Mouse (Mus musculus): ENCODE measurements at regions not wholly inside any gene's neighbourhood (a gene's known extent, or its start where the extent isn't known, plus 50 kb on each side); places are given as distances from the start of the nearest gene placed in this dataset.

DNA sequence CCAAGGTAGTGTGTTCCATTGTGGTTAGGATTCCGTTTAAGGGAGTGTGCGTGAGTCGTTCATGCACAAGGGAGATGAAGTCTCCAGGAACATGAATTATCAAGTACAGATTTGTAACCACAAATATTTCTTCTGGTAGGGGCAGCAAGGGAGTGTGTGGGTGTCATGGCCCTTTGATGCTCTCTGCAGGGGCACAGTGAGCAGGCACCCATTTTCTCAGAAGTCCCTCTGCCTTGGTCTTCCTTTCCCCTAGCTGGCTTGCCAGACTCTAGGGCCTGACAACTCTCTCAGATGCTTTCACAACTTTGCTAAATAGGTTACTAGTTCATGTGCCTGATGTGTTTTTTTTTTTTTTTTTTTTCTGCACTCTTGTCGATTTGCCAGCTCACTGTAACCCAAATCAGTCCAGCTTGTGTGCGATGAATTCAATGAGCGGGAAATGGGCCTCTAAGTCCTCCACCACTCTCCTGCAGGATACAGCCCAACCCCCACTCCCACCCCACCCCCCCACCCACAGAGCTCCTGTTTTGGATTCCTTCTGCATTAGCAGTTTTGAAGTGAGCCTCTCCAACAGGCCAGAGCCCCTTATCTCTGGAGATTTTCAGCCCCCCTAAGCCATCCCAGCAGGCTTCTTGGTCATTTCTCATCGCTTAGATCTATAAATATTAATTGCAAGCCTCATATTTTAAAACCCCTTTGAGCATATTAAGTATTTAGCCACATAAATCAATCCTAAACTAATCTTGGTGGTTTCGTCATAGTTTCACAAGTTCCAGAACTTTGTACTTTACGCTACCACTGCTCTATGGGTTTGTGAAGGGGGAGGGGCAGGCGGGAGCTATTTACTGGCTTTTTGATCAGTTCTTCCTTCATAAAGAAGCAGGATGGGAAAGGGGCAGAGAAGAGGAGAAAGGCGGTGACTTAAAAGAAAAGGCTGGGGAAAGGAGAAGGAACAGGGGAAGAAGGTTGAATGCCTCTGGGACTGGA is 628.4 kb upstream of the Cdh11 start:
- intact Hi-C loops (cut with DNase I): no loop called here
- no peak for DNase-seq

DNA sequence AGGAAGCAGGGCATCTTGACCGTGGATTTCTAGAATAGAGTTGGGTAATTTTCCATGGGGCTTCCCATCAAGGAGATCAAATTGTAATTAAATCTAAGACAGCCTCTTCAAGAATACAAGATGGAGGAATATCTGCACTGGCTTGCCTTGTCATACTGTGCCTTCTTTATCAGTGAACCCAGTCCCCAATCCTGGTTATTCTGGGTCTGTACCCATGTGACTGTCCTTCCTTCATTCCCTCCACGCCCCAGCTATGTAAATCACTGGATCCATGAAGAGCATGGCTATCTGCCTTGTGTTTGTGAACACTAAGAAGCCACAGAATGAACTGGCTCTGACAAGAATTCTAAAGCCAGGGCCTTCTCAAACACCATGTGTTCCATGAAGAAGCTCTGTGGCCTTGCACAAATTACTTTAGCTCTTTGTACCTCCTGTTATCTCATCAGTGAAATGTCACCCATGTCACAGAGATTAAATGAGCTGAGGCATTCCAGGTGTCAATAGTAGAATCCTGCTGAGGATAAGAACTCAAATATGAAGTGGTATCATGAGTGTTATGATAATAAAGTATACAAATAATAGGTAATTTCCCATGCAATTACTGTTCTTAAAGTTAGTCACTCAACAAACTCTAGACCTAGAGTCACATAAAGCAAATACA is 637.0 kb upstream of the Cdh11 start:
- DNase-seq: no peak
- intact Hi-C loops (cut with DNase I): no loop called here

DNA sequence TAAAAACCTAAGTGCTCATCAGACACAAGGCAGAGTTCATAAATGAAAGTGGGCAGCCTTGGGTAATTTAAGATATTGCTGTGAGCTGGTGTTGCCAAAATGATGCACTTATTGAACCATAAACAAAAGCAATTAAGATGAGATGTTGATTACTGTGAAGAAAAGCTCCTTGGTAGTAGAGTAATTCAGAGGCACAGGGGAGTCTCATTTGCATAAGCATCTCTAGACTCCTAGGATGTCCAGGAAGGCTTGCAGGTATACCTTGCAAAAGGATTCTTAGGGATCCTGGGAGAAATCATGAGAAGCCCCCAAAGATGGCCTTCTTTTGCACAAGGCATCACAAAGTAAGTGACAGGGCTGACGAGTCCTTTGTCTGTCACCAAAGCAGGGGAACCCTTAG is 640.5 kb upstream of the Cdh11 start:
- DNase-seq: no peak

DNA sequence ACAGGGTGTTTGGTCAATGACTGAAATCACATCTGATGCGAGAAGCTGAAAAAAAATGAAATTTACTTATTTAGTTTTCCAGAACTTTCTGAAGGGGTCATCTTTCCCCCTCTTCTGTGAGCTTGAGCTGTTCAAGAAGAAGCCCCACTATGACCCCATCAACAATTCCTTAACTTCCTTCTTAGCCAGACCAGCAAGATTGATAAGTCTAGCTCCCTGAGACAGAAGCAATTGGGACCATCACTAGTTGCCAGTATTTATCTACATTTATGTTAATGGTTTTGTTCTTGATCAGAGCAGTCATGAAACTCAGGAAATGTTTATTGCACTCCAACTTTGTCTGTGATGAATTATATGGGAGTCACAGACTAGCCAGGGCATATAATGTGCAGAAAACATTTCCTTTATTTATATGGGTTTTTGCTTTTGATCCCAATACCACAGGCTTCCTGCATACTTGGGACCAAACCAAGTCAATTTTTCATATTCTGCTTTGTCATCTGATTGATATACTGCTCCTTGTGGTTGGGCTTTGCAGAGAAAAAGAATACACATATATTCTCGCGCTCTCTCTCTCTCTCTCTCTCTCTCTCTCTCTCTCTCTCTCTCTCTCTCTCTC is 645.5 kb upstream of the Cdh11 start:
- DNase-seq: no peak
- intact Hi-C loops (cut with DNase I): no loop called here

More for the DNA sequence above, 640.5 kb upstream of the Cdh11 start:
- intact Hi-C loops (cut with DNase I): no loop called here

DNA sequence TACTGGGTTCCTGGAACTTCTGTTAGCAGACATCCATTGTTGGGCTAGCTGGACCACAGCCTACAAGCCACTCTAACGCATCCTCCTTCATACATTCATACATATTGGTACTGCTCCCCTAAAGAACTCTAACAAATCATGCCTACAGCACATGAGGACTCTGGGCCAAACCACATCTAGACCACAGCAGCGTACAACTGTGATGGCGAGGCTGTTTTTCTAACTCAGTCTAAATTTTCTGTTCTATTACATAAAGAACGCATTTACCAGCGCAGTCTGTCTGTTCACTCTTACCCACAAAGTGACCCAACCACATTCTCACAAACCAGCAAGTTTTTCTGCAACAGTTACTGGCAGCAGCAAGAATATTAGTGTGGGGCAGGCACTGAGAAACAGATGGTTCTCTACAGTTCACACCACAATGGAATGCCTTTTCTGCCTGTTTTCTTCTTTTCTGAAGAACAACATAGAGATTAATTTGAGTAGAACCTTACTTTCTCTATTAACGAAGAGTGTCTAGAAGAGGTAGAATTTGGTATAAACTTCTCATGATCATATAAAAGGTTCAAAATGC is 648.2 kb upstream of the Cdh11 start:
- intact Hi-C loops (cut with DNase I): no loop called here
- DNase-seq: no peak

DNA sequence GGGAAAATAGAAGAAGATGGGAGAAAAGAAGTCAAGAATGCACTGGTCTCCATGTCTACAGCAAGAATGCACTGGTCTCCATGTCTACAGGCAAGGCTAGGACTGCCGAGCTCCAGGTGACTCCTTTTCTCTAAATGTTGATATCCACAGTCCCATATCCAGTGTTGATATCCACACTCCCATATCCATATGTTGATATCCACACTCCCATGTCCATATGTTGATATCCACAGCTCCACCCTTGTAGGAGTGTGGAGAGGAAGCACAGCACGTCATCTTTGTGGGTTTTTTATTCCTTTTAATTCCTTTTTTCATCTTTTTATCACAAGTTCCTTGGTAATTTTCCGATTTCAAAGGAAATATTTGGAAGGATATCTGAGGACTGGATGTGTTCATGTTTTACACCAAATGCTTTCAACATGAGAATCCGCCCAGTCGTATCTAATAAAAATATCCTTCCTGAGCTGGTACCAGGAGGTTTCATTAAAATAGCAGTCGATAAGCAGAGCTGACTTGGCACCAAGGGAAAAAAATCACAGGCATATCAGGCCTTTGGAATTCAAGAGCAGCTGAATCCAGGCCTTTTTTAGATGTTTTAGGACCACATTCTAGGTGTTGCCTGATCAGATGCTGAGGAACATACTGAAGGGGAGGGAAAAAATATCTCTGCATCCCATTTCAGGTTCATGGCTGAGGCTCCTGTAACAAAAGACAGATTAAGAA is 653.7 kb upstream of the Cdh11 start:
- intact Hi-C loops (cut with DNase I): no loop called here
- DNase-seq: no peak

DNA sequence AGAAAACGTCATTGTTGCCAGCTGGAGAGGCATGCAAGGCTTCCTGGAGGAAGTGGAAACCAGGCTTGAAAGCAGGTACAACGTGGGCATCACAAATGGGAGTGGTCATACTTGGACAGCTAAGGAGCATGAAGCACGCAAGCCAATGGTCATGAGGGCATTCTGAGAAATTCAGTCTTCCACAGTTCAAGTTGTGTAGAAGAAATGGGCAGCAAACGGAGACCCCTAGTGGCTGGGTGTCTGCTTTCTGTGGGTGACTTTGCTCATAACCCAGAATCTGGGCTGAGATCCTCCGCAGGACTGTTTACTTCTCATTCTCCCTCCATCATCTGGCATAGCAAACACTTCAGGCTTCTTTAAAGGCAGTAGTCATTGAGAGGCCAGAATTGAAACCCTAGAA is 655.7 kb upstream of the Cdh11 start:
- DNase-seq: no peak
- intact Hi-C loops (cut with DNase I): no loop called here

DNA sequence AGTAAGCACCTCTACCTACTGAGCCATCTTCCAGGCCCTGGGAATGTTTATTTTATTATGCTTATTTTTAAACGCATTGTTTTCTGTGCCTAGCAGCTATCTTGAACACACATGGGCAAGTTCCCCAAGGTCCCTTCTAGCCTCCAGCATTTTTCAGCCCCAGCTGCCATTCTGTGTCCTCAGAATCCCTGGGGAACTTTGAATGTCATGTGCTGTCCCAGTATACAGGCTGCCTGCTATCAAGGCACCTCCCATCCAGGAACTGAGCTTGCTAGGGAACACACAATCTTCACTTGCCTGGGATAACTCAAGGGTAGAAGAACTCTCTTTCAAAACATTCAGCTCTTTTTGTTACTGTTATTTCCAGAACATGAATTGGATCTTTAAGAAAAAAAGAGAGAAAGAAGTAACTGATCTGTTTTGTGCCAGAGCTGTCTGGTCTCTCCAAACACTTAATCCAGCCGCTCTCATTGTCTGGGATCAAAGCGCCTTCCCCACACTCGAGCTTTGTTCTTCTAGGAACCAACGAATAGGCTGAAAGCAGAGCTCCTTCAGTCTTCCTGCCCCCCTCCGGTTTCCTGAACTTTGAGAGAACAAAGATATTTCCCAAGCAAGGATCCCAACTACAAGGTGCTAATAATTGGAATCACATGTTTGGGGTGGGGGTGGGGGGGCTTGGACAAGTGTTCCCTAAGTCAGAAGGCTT is 657.1 kb upstream of the Cdh11 start:
- intact Hi-C loops (cut with DNase I): no loop called here
- no peak for DNase-seq

DNA sequence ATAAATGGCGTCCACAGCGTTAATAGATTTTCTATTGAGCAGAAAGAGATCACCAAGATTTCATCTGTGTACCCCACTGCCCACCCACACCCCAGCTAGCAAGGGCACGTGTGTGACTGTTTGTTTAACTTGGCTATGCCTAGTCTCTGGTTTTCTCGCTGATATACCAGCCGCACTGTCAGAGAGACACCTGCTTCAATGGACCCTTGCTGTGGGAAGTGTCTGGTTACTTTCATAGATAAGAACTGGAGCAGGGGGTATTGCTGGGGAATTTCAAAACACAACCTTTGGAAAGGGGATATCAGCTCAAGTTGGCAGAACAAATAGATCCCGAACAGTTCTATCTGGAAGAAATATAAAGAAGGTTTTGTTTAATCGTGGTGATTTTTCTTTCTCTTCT is 656.8 kb upstream of the Cdh5 start:
- DNase-seq: no peak
- intact Hi-C loops (cut with DNase I): no loop called here

DNA sequence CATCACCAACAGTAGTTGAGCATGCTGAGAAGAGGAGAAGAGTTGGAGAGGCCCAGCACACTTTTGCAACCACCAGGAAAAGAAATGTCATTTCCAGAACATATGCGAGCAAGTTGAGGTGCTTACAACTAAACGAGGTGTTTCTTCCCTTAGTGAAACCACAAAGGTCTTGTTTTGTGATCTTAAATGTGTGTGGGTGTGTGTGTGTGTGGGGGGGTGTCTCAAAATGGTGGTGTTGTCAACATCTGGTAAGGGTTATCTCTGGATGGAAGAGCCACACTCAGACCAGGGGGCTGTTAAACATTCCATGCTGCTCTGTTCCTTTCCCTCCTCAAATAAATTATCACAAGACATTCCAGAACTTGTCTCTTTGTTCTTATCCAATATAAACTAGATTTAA is 656.0 kb upstream of the Cdh5 start:
- no peak for DNase-seq
- intact Hi-C loops (cut with DNase I): no loop called here

DNA sequence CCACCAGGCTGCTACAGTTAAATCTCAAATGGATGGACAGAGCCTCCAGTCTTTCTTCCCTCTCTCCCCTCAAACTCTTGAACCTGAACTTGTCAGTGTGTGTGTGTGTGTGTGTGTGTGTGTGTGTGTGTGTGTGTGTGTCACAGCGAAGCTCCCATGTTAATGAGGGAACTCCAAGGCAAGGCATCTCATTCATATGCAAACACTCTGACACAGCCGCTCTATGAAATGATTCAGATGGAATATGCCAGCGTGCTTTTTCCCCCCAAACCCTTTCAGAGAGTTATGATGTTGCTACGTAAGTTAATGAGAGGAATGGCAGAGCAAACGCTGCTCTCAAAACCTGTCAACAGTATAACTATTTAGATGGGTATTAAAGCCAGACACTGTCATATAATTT is 653.5 kb upstream of the Cdh5 start:
- intact Hi-C loops (cut with DNase I): no loop called here
- DNase-seq: no peak

DNA sequence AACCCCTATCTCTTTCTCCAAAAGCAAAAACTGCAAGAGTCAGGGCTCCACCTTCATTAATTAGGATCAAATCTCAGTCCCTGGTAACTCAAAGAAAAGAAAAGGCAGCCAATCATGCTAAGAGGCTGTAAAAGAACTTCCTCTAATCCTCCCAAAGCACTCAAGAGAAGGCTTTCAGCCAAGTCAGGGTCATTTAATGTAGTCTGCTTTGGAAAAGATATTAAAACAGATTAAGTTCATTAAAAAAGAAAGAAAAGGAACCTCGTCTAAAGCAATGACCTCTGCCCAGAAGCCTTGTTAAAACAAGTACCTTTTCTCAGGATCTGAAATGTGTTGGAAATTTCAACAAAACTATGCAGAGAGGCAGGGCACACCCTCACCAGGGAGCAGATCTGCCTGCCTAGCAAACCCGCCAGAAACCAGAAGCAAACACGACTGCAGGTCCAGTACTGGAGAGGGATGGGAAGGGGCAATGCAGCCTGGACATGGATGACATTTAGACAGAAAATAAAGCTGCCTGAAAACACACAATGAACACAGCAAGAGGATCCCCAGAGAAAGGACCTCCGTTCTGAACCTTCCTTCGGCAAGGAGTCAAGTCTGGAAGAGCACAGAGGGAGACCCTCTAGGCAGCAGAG is 649.9 kb upstream of the Cdh5 start:
- no peak for DNase-seq
- intact Hi-C loops (cut with DNase I): no loop called here

DNA sequence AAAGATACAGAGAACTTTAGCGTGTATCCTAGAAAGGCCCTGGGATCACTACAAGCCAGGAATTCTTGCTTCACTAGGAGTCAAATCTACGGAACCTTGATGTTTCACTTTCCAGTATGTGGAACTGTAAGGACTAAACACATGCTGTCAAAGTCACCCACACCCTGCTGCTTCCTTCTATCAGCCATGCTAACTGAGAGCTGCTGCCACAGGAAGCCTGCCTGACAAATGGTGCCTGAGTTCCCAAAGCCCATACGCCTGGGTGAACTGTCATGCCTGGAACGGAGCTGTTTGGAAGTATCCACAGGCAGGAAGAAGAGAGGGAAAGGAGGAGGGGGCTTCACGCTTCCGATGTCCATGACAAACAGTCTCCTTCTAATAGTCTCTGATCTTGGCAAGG is 644.2 kb upstream of the Cdh5 start:
- DNase-seq: no peak
- intact Hi-C loops (cut with DNase I): no loop called here

DNA sequence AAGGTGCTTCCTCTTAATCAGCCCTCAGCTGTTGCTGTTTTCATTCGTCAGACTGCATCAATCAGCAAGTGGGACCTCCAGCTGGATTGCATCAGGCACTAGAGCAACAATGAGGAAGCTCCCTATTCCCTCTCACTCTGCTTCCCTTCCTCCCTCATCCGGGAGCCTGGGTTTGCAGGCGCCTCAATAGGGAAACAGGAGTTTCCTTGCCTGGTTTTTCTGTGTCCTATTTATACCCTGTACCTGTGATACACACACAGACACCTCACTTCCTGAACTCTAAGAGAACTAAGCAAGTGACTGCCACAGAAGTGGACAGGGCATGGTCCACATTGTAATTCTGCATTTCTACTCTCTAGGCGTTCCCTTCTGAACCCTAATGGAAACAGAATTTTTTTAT is 637.9 kb upstream of the Cdh5 start:
- DNase-seq: no peak
- intact Hi-C loops (cut with DNase I): no loop called here

DNA sequence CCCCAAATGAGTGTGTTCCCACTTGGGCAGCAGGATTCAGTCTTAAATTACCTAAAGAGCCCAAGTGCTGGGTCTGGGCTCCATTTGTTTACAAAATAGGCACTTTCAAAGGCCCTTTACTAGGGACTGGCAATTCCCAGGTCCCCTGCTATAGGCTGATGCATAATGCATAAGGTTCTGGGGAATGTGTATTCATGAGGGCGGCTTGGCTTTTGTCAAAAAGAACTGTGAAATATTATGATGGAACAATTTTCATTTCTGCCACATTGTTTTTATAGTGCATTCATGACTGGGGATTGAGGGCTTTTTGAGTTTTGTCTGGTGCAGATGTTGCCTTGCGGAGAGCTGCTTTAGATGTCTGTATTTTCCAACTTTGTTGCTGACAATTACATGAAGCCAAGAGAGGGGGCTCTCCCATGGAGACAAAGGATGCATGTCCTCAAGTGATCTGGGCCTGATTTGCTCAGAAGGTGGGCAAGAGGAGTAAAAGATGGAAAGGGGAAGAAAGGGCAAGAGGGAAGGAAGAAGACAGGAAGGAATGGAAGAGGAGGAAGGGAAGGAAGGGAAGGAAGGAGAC is 636.6 kb upstream of the Cdh5 start:
- DNase-seq: no peak
- intact Hi-C loops (cut with DNase I): no loop called here

DNA sequence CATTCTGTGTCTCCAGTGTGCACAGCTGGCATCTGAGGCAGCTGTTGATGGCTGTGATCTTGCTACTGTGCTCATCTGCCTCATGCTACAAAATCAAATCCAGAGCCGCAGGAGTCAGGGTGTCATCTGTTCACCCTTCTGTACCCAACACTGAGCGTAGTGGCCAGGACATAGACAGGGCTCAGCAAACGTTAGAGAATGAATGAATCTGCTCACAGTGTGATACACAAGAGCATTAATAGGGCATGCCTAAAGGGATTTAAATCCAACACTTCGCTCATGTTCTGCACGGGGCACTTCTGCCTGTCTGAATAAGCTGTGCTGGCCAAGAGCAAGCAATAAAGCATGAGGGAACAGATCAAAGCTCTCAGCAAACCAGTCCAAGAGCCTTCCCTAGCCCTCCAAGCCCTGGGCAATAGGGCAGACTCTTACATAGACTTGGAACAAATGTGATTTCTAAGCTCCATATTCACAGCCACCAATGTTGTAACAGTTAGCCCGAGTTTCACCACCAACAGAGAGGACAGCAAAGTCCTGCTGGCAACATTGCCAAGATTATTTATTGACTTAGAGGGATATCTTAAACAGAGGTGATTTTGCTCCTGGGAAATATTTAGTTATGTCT is 633.8 kb upstream of the Cdh5 start:
- intact Hi-C loops (cut with DNase I): no loop called here
- DNase-seq: no peak

DNA sequence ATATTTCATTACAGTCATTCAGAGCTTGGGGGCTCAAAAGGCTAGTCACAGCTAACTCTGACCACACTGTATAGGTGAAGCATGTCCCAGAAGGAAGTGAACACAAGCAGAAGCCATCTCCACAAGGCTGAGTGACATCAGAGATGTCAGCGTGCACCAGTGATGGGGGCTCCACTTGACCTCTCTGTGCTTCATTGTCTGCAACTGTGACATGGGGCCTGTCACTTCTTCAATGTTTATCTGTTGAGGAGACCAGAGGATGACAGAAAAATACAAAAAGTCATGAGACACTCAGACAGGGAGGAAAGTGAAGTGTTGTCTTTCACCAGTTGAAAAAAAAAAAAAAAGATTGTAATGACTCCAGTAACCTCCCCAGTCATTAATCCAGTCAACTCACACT is 632.4 kb upstream of the Cdh5 start:
- intact Hi-C loops (cut with DNase I): no loop called here
- no peak for DNase-seq

DNA sequence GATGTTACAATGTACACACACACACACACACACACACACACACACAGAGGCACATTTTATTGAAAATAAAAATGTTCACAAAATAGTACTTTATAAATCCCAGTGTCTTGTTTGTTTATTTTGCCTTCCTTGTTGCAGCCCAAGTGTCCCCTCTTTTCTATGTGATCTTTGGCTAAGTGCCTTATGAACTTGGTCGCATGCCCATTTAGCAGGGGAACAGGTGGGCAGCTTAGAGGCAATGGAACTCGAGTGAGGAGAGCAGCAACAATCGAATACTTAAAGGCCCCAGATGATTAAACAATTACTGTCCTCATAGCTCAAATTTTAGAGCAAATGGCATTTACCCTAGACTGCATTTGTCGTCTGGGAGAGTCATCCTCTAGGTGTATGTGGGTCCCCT is 631.1 kb upstream of the Cdh5 start:
- intact Hi-C loops (cut with DNase I): no loop called here
- no peak for DNase-seq

All from gastrocnemius, postnatal 36 days (tissue).